ENCODE assay signal across 23 mouse cellular contexts in genomic region chr2:74154062-74154461, GRCm38 (mm10).
"Had no signal": no experiment of that assay in that cellular context is flagged by ENCODE, and none has a peak within 500 bp of the region (broad histone marks: within the 10 kb centered on the region; RNA-seq: fewer than 3 reads in every experiment).

No protein-coding gene starts in this region.

- H3K4me1 ChIP-seq: intestine, embryonic 15.5 days; liver, embryonic 13.5 days had no signal

- H3K4me3 ChIP-seq: heart, adult 2 months; heart, embryonic 13.5 days; heart, embryonic 15.5 days; hindbrain, embryonic 10.5 days; hindbrain, embryonic 12.5 days; intestine, embryonic 15.5 days; kidney, embryonic 15.5 days; limb, embryonic 10.5 days; limb, embryonic 12.5 days; liver, embryonic 13.5 days had no signal

- H3K9ac ChIP-seq: heart, embryonic 13.5 days; heart, embryonic 15.5 days; hindbrain, embryonic 12.5 days; hindbrain, embryonic 14.5 days; intestine, embryonic 15.5 days; kidney, embryonic 15.5 days; limb, embryonic 12.5 days; liver, embryonic 13.5 days had no signal

- H3K9me3 ChIP-seq: heart, embryonic 13.5 days; heart, embryonic 15.5 days; hindbrain, embryonic 10.5 days; hindbrain, embryonic 12.5 days; intestine, embryonic 15.5 days; kidney, embryonic 15.5 days; limb, embryonic 10.5 days; limb, embryonic 12.5 days; liver, embryonic 13.5 days had no signal

- H3K4me2 ChIP-seq: heart, embryonic 11.5 days; heart, embryonic 13.5 days; heart, embryonic 15.5 days; hindbrain, embryonic 12.5 days; hindbrain, embryonic 14.5 days; intestine, embryonic 15.5 days; kidney, embryonic 15.5 days; limb, embryonic 12.5 days; liver, embryonic 11.5 days; liver, embryonic 13.5 days had no signal

- H3K27me3 ChIP-seq: heart, embryonic 13.5 days; heart, embryonic 15.5 days; hindbrain, embryonic 12.5 days; intestine, embryonic 15.5 days; kidney, embryonic 15.5 days; limb, embryonic 12.5 days; liver, embryonic 13.5 days had no signal

- H3K36me3 ChIP-seq: heart, embryonic 13.5 days; heart, embryonic 15.5 days; hindbrain, embryonic 10.5 days; hindbrain, embryonic 12.5 days; intestine, embryonic 15.5 days; kidney, embryonic 15.5 days; limb, embryonic 10.5 days; limb, embryonic 12.5 days; liver, embryonic 13.5 days had no signal

- DNase-seq: gastrocnemius, postnatal 25 days; heart, adult 2 months; heart, postnatal 4 days; kidney, adult 18-20 months; kidney, adult 9 months; kidney, postnatal 14 days; kidney, postnatal 36 days; liver; liver, embryonic 13.5 days had no signal

- H3K27ac ChIP-seq: heart, adult 2 months; heart, embryonic 13.5 days; heart, embryonic 15.5 days; intestine, embryonic 15.5 days; kidney, embryonic 15.5 days; kidney, postnatal 0 days; limb, embryonic 10.5 days; liver, embryonic 13.5 days had no signal

- ATAC-seq: inflammation-experienced regulatory T-cells, adult 6 months; intestine, embryonic 15.5 days; intestine, postnatal 0 days had no signal
